Mouse (Mus musculus): ENCODE results near the gene Nrarp.

The Nrarp gene

GRCm38 (mm10) chr2:25180478-25180903 lies at the start of gene Nrarp:
TSS of gene Nrarp (plus strand) at chr2:25180758.
- DNase-seq (ENCODE audit: low read depth, low spot score), result peak; percentile 57

- no peak for DNase-seq (ENCODE audit: low read depth, low spot score)
Observed at GRCm38 (mm10) chr2:25131601-25132000, 49.0 kb upstream of the Nrarp start.

GRCm38 (mm10) chr2:25137832-25138231 lies 42.7 kb upstream of the Nrarp start:
- no peak for DNase-seq (ENCODE audit: low read depth, low spot score)

GRCm38 (mm10) chr2:25141185-25141584 lies 39.4 kb upstream of the Nrarp start:
- DNase-seq (ENCODE audit: low read depth, low spot score), result no peak

GRCm38 (mm10) chr2:25141921-25142320 lies 38.6 kb upstream of the Nrarp start:
- no peak for DNase-seq (ENCODE audit: low read depth, low spot score)

GRCm38 (mm10) chr2:25145346-25145745 lies 35.2 kb upstream of the Nrarp start:
- DNase-seq (ENCODE audit: low read depth, low spot score), result no peak

- no peak for DNase-seq (ENCODE audit: low read depth, low spot score)
Observed at GRCm38 (mm10) chr2:25147398-25147797, 33.2 kb upstream of the Nrarp start.

- no peak for DNase-seq (ENCODE audit: low read depth, low spot score)
Observed at GRCm38 (mm10) chr2:25147892-25148291, 32.7 kb upstream of the Nrarp start.

- no peak for DNase-seq (ENCODE audit: low read depth, low spot score)
Observed at GRCm38 (mm10) chr2:25149643-25150042, 30.9 kb upstream of the Nrarp start.

GRCm38 (mm10) chr2:25151280-25151956 lies 29.1 kb upstream of the Nrarp start:
- DNase-seq (ENCODE audit: low read depth, low spot score), result no peak

GRCm38 (mm10) chr2:25156177-25156576 lies 24.4 kb upstream of the Nrarp start:
- no peak for DNase-seq (ENCODE audit: low read depth, low spot score)

- DNase-seq (ENCODE audit: low read depth, low spot score), result no peak
Observed at GRCm38 (mm10) chr2:25156990-25157389, 23.6 kb upstream of the Nrarp start.

GRCm38 (mm10) chr2:25157655-25158054 lies 22.9 kb upstream of the Nrarp start:
- no peak for DNase-seq (ENCODE audit: low read depth, low spot score)

- DNase-seq (ENCODE audit: low read depth, low spot score), result no peak
Observed at GRCm38 (mm10) chr2:25167481-25167880, 13.1 kb upstream of the Nrarp start.

GRCm38 (mm10) chr2:25167919-25168664 lies 12.5 kb upstream of the Nrarp start:
- DNase-seq (ENCODE audit: low read depth, low spot score), result no peak

GRCm38 (mm10) chr2:25168665-25168978 lies 11.9 kb upstream of the Nrarp start:
- no peak for DNase-seq (ENCODE audit: low read depth, low spot score)

- no peak for DNase-seq (ENCODE audit: low read depth, low spot score)
Observed at GRCm38 (mm10) chr2:25169778-25170177, 10.8 kb upstream of the Nrarp start.

- DNase-seq (ENCODE audit: low read depth, low spot score), result no peak
Observed at GRCm38 (mm10) chr2:25170326-25171100, 10.0 kb upstream of the Nrarp start.

- DNase-seq (ENCODE audit: low read depth, low spot score), result no peak
Observed at GRCm38 (mm10) chr2:25171101-25171768, 9.3 kb upstream of the Nrarp start.

GRCm38 (mm10) chr2:25171769-25172153 lies 8.8 kb upstream of the Nrarp start:
- no peak for DNase-seq (ENCODE audit: low read depth, low spot score)

GRCm38 (mm10) chr2:25172629-25173028 lies 7.9 kb upstream of the Nrarp start:
- DNase-seq (ENCODE audit: low read depth, low spot score), result no peak

GRCm38 (mm10) chr2:25173821-25174220 lies 6.7 kb upstream of the Nrarp start:
- DNase-seq (ENCODE audit: low read depth, low spot score), result no peak

Measured in retina, adult 2 months (tissue).